Mouse (Mus musculus) CH12.LX (cell line): ENCODE data around the gene Kansl3. TPM values are rescaled to one million over a fixed set of nuclear protein-coding genes. Genes with fewer than 3 reads are reported as not detected.

Experiments used
- DNase-seq: peaks from one replicate; pipeline ENCODE4 v3.0.0-alpha.2; 2013; ENCODE audit errors: extremely low read depth
- H3K27ac ChIP-seq: 2 replicates; pipeline ENCODE4 v1.5.1; 2012; ENCODE audit warnings: low read depth, mild to moderate bottlenecking, control low read depth, moderate library complexity; ENCODE audit not compliant: insufficient read depth
- H3K27me3 ChIP-seq: replicated peaks from 2 replicates; pipeline ENCODE3; 2012; ENCODE audit warnings: inconsistent platforms
- H3K36me3 ChIP-seq, 2 experiments: replicated peaks in 1 of 2; 2 replicates each; pipeline versions ENCODE3 to v1.6.1; 2012; ENCODE audit warnings: inconsistent platforms in 1 of 2, low read length in 1 of 2, mild to moderate bottlenecking in 1 of 2, mixed read lengths in 1 of 2, moderate library complexity in 1 of 2; ENCODE audit not compliant: control insufficient read depth in 1 of 2, insufficient read depth in 1 of 2
- H3K4me1 ChIP-seq, 2 experiments: 2 replicates each; pipeline ENCODE4 v1.6.1; 2012; ENCODE audit warnings: inconsistent platforms in 1 of 2, moderate library complexity in 1 of 2; ENCODE audit not compliant: insufficient read depth in 2 of 2, control insufficient read depth in 1 of 2
- H3K4me2 ChIP-seq: 2 replicates; pipeline ENCODE4 v1.6.1; 2012; ENCODE audit warnings: low read depth, mild to moderate bottlenecking, control low read depth; ENCODE audit not compliant: poor library complexity, insufficient read depth, severe bottlenecking
- H3K4me3 ChIP-seq, 3 experiments: fragments of 150-350 bp in 1 of 3; sonication (generic) in 1 of 3; replicated peaks in 1 of 3; 2 replicates each; pipeline versions ENCODE3 to v1.5.1; 2011 to 2012; ENCODE audit warnings: low read depth in 2 of 3, low read length in 2 of 3, mild to moderate bottlenecking in 2 of 3, moderate library complexity in 2 of 3, control low read depth in 1 of 3, improper control_type of control experiment in 1 of 3, inconsistent platforms in 1 of 3, mixed read lengths in 1 of 3; ENCODE audit not compliant: poor library complexity in 1 of 3
- H3K79me2 ChIP-seq: replicated peaks from 2 replicates; pipeline ENCODE4 v1.6.1; 2012; ENCODE audit warnings: mild to moderate bottlenecking, moderate library complexity; ENCODE audit not compliant: control insufficient read depth, poor library complexity, insufficient read depth, severe bottlenecking; ENCODE audit errors: extremely low read depth
- H3K9ac ChIP-seq: 2 replicates; pipeline ENCODE4 v1.6.1; 2012; ENCODE audit warnings: low read depth, mild to moderate bottlenecking, control low read depth, moderate library complexity; ENCODE audit not compliant: insufficient read depth
- H3K9me3 ChIP-seq: replicated peaks from 2 replicates; pipeline ENCODE3; 2012; ENCODE audit warnings: low read length, inconsistent platforms, mixed read lengths
- CHD1 ChIP-seq: IDR thresholded peaks from 2 replicates; pipeline ENCODE4 v1.6.1; 2012; ENCODE audit warnings: low read depth, low read length, improper control_type of control experiment, inconsistent platforms
- CTCF ChIP-seq, 2 experiments: IDR thresholded peaks in 1 of 2; conservative IDR thresholded peaks in 1 of 2; 2 replicates each; pipeline ENCODE4 v1.5.1; 2011 to 2012; ENCODE audit warnings: low read depth in 2 of 2, low read length in 2 of 2, improper control_type of control experiment in 1 of 2, inconsistent platforms in 1 of 2, mild to moderate bottlenecking in 1 of 2, moderate library complexity in 1 of 2
- ETS1 ChIP-seq: conservative IDR thresholded peaks from 2 replicates; pipeline ENCODE4 v1.6.1; 2012; ENCODE audit warnings: low read depth, mild to moderate bottlenecking, inconsistent platforms, low read length, improper control_type of control experiment, moderate library complexity
- IRF4 ChIP-seq: IDR thresholded peaks from 2 replicates; pipeline ENCODE4 v1.6.1; 2014; ENCODE audit warnings: low read depth, mild to moderate bottlenecking, inconsistent platforms, low read length, improper control_type of control experiment
- JUN ChIP-seq: IDR thresholded peaks from 2 replicates; pipeline ENCODE4 v1.6.1; 2011; ENCODE audit warnings: low read depth, mild to moderate bottlenecking, low read length, improper control_type of control experiment, moderate library complexity; ENCODE audit not compliant: insufficient read depth
- JUND ChIP-seq: conservative IDR thresholded peaks from 2 replicates; pipeline ENCODE4 v1.6.1; 2011; ENCODE audit warnings: low read depth, low read length, improper control_type of control experiment
- KAT2A ChIP-seq: IDR thresholded peaks from 2 replicates; pipeline ENCODE4 v1.6.1; 2012; ENCODE audit warnings: low read length, improper control_type of control experiment, inconsistent platforms; ENCODE audit not compliant: insufficient replicate concordance
- MAFK ChIP-seq: IDR thresholded peaks from 2 replicates; pipeline ENCODE4 v1.6.1; 2011; ENCODE audit warnings: low read length, improper control_type of control experiment; ENCODE audit not compliant: insufficient replicate concordance
- MAX ChIP-seq: IDR thresholded peaks from 2 replicates; pipeline ENCODE4 v1.6.1; 2011; ENCODE audit warnings: low read length, improper control_type of control experiment
- MEF2A ChIP-seq: IDR thresholded peaks from 2 replicates; pipeline ENCODE4 v1.6.1; 2014; ENCODE audit warnings: low read depth, mild to moderate bottlenecking, inconsistent platforms, low read length, improper control_type of control experiment, borderline replicate concordance
- NRF1 ChIP-seq: IDR thresholded peaks from 2 replicates; pipeline ENCODE4 v1.6.1; 2014; ENCODE audit warnings: low read depth, mild to moderate bottlenecking, inconsistent platforms, low read length, improper control_type of control experiment, moderate library complexity
- PAX5 ChIP-seq: IDR thresholded peaks from 2 replicates; pipeline ENCODE4 v1.6.1; 2012; ENCODE audit warnings: low read length, inconsistent platforms, mixed read lengths
- POLR2AphosphoS2 ChIP-seq: IDR thresholded peaks from 2 replicates; pipeline ENCODE4 v1.6.1; 2011; ENCODE audit warnings: low read depth, low read length, improper control_type of control experiment
- SIN3A ChIP-seq: IDR thresholded peaks from 2 replicates; pipeline ENCODE4 v1.6.1; 2012; ENCODE audit warnings: low read length, improper control_type of control experiment, inconsistent platforms
- UBTF ChIP-seq: IDR thresholded peaks from 2 replicates; pipeline ENCODE4 v1.6.1; 2012; ENCODE audit warnings: low read depth, mild to moderate bottlenecking, inconsistent platforms, low read length, improper control_type of control experiment, moderate library complexity
- ZMIZ1 ChIP-seq: IDR thresholded peaks from 2 replicates; pipeline ENCODE4 v1.6.1; 2012; ENCODE audit warnings: low read depth, mild to moderate bottlenecking, inconsistent platforms, low read length, improper control_type of control experiment
- ZNF384 ChIP-seq: IDR thresholded peaks from 2 replicates; pipeline ENCODE4 v1.6.1; 2012; ENCODE audit warnings: low read depth, low read length, improper control_type of control experiment, inconsistent platforms
- dilution Hi-C: fragments of 300-500 bp; cut with MboI; formaldehyde crosslinking; loops from 2 replicates; pipeline ENCODE4 v1.14.3; 2020; ENCODE audit warnings: low sequenced_read_pairs; ENCODE audit not compliant: extremely low pct_unique_long_range_greater_than_20kb, extremely low pct_ligation_motif_present
- in situ Hi-C: fragments of 300-500 bp; cut with MboI; formaldehyde crosslinking; loops from 3 replicates; pipeline ENCODE4 v1.14.3; 2019; ENCODE audit warnings: low sequenced_read_pairs, low pct_ligation_motif_present, low pct_unique_long_range_greater_than_20kb, mixed read lengths
- polyA plus RNA-seq: library from polyadenylated mRNA; unstranded; fragments of >175 nt; gene quantifications from 2 replicates; pipeline ENCODE4 v1.2.1, GENCODE M21; 2012; ENCODE audit warnings: low read depth; ENCODE audit not compliant: insufficient read length
- total RNA-seq, 2 experiments: library from RNA; depleted of rRNA; stranded (reverse); fragments of 300-350 nt in 1 of 2; fragments of >200 nt in 1 of 2; gene quantifications; 2 replicates each; pipeline ENCODE4 v1.2.3; 2012 to 2014

The Kansl3 gene
- total and polyA plus RNA-seq, 3 experiments = 14.3 to 21.2 (median 17.0) TPM

DNA sequence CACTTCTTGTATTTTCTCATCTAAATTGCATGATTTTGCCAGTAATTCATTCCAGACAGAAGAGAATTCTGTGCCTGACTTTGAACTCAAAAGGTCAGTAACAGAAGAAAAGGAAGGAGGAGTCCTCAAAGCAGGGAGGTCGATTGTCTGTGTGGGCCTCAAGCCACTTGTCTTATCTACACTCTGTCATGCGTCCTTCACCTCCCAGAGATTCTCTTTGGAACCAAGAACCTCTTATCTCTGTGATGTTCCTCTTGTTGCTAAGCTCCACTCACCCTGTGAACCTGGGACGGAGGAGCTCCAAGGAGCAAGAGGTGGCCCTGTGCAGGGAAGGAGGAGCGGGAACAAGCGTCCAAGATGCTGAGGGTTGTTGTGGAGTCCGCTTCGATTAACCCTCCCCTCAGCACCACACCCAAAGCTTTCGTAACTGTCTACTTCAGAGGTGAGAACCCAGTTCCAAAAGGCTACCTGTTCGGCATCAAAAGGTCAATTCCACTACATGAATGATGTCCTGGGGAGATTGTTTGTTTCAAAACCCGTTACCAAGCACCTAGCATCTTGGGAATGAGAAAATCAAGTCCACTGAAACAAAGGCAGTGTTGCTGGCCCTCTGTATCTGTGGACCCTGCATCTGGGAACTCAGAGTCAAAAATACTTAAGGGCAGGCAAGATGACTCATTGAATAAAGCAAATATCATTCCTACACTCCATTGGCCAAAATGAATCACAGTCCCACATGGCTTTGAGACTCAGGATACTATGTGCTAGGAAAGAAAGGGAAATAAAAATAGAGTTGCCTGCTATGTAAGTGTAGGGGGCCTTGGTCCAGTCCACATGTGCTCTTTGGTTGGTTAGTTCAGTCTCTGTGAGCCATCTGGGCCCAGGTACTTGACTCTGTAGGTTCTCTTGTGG is 3.2 kb upstream of the Kansl3 start, which contains the start of gene Fer1l5:
Gene Fer1l5 (plus strand): TSS at position 358 of the 912 bp plus-strand sequence.
- Histone ChIP-seq H3K27ac (no peak within 1 kb of the TSS), H3K36me3 (peaks cover 0 to 4% of the 10 kb centered on the region in 2 experiments), H3K27me3 (peaks cover under 1% of the 10 kb centered on the region), H3K4me2 (no peak within 1 kb of the TSS), H3K9ac (no peak within 1 kb of the TSS), H3K4me3 (no peak within 1 kb of the TSS), H3K4me1 (peaks cover 7 to 8% of the 10 kb centered on the region in 2 experiments), H3K79me2 (peaks cover 16% of the 10 kb centered on the region), H3K9me3 (peaks cover 2% of the 10 kb centered on the region)
- DNase-seq = no peak
- TF ChIP-seq ZMIZ1 (no peak), JUN (no peak), MEF2A (no peak), POLR2AphosphoS2 (no peak), MAX (no peak), PAX5 (no peak), ETS1 (no peak), CHD1 (no peak), IRF4 (no peak), CTCF (conservative IDR thresholded peaks at IDR 0.05 in 1 of 2, IDR thresholded peaks at IDR 0.05 in 1 of 2; ENCODE audit: low read depth in 2 of 2, low read length in 2 of 2) (no peak), KAT2A (no peak), SIN3A (no peak), JUND (no peak), NRF1 (no peak), MAFK (no peak)
- in situ Hi-C loops (no loop called here), dilution Hi-C loops (no loop called here)

DNA sequence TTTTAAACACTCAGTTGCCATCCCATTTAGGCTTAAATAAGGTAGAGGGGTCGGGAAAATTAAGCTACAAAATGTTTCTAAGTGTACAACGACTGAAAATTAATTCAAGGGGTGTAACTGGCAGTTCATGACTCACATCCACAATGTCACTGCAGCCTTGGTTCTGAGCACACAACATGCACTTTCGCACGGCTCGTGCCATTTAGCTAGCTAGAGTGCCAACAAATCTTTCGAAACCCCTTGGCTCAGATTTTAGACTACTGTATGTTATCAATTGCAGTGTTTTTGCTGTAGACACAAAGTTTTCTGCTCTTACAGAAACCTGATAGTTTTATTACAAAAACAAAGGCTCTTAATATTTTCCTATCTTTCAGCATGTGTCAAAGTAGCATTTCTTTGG is 1.9 kb upstream of the Kansl3 start:
- in situ Hi-C loops (no loop called here), dilution Hi-C loops (no loop called here)
- no peaks in the 10 kb centered on the region for H3K27me3 ChIP-seq
- H3K36me3 ChIP-seq = peaks cover 0 to 11% of the 10 kb centered on the region in 2 experiments
- H3K4me2 ChIP-seq = no peak overlapping the region
- peaks cover 7 to 17% of the 10 kb centered on the region in 2 experiments for H3K4me1 ChIP-seq
- no peak for TF ChIP-seq ZNF384
- TF ChIP-seq UBTF = no peak
- H3K27ac ChIP-seq = no peak overlapping the region
- no peak overlapping the region for H3K4me3 ChIP-seq
- no peak for DNase-seq
- no peak overlapping the region for H3K9ac ChIP-seq
- H3K9me3 ChIP-seq = peaks cover 2% of the 10 kb centered on the region
- peaks cover 23% of the 10 kb centered on the region for H3K79me2 ChIP-seq
